Mouse (Mus musculus): ENCODE results near the gene Tent4a.

DNA sequence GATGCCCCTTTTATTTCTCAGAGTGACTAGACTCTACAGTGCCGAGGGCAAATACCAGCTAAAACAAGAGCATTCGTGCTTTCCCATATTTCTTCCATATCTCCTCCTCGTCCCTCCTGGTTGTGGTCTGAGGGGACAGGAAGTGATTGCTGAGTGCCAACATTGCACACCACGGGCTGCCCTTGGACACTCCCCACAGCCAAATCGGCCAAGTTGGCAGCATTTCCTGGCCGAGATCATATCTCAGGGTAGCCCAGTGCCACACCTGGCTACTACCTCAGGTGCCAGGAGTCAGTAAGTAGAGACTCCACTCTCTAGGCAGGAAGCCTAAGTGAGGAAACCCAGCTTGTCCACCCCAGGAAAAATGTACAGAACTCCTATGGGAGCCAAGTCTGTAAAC is 6.8 kb upstream of the Tent4a start:
- TF ChIP-seq CTCF (IDR thresholded peaks at IDR 0.05; ENCODE audit: borderline replicate concordance, insufficient read depth, low read length) (no peak), POLR2A (IDR thresholded peaks at IDR 0.05; ENCODE audit: low read depth, low read length) (no peak)

All from embryonic fibroblast, embryonic 13.5 days (primary cell).